Mouse (Mus musculus) gastrocnemius, adult 2 months (tissue): ENCODE measurements at regions not wholly inside any gene's neighbourhood (a gene's known extent, or its start where the extent isn't known, plus 50 kb on each side); places are given as distances from the start of the nearest gene placed in this dataset.

Experiments used
- DNase-seq: peaks from one replicate; pipeline ENCODE4 v3.0.0; 2022
- H3K27ac ChIP-seq: fragments of 200-600 bp; 2 replicates; pipeline ENCODE4 v1.8.1; 2022; ENCODE audit warnings: mild to moderate bottlenecking
- H3K4me3 ChIP-seq: fragments of 200-600 bp; 2 replicates; pipeline ENCODE4 v1.8.1; 2022; ENCODE audit warnings: mild to moderate bottlenecking, moderate library complexity
- CTCF ChIP-seq: fragments of 200-600 bp; IDR thresholded peaks from 2 replicates; pipeline ENCODE4 v1.8.1; 2022; ENCODE audit warnings: antibody characterized with exemption, mild to moderate bottlenecking, moderate library complexity
- intact Hi-C: fragments of 180-260 bp; cut with DNase I; formaldehyde crosslinking; loops from one replicate; pipeline ENCODE4 v1.15.1; 2025

DNA sequence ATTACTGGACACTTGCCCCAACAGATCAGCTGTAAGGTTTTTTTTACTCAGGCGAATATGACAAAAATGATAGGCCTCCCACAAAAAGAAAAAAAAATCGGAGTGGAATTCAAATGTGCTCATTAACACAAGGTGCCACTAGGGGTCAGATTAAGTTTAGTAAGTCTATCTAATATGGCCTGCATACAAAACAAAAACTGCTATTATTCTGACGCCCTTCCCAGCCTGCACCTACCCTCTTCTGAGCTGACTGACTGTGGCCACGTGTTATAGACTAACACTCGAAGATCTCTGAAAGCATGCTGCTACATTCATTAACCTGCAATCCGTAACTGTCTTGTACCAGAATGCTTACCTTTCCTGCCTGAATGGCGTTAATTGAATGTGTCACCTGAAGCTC, 182.5 kb upstream of the Zpld1 start:
- no peak for DNase-seq
- Histone ChIP-seq H3K4me3 (no peak overlapping the region), H3K27ac (no peak overlapping the region)
- intact Hi-C loops: loop anchor here (2.0 kb wide), 1 partner anchor 372 kb away; no protein-coding TSS in a partner anchor
- peak; percentile 50 for TF ChIP-seq CTCF

DNA sequence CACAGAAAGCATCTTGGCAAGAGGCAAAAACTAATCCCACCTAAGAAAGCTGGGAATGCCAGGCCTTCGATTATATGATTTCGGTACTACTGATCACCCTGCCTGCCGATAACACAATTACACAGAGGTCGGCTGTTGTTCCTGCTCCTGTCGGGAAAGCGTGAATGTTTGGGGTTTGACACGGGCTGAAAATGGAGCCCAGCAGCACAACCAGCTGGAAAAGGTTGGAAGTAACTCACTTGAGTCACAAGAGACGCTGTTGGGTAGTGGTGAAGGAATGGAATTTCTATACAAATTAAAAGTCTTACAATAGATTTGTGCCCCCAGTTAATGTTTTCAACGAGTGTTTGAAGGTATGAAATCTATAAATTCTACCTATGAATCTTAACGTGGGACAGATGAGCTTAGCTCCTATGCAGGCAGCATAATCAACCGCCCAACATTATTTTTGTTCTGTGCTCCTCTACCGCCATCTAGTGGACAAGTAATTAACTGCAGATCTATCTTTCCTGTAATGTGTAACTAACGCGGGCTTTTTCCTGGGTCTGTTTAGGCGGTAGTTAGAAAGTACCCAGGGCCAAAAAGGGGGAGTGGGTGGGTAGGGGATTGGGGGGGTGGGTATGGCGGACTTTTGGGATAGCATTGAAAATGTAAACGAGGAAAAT, 178.9 kb upstream of the Zpld1 start:
- no peak overlapping the region for H3K4me3 ChIP-seq
- TF ChIP-seq CTCF: peak; percentile 80
- H3K27ac ChIP-seq: no peak overlapping the region
- no peak for DNase-seq
- intact Hi-C loops: no loop called here

DNA sequence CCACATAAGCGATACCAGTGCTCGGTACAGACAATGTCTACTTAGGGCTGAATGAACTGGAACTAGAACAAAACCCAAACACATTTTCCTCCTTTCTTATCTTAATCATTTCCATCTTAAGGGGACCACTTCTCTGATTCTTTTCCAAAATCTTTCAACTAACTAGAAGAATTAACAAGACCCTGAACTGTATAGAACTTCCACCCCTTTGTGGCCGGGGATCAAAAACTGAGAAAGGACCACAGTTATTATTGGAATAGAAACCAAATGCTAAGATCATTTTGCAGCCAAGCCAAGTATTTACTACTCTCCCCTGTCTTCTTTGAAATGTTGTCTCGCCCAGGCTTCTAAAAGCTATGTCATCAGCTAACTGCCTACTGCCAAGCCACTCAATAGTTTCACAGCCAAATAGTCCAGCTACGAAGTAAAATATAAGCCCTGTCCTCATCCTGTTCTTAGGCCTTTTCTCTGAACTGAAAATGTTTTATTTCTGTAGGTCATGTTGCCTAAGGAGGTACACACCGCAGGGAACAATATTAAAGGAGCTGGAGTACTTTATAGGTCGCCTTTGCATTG, 177.3 kb upstream of the Zpld1 start:
- intact Hi-C loops: no loop called here
- DNase-seq: no peak
- no peak overlapping the region for H3K27ac ChIP-seq
- TF ChIP-seq CTCF: no peak
- H3K4me3 ChIP-seq: no peak overlapping the region

DNA sequence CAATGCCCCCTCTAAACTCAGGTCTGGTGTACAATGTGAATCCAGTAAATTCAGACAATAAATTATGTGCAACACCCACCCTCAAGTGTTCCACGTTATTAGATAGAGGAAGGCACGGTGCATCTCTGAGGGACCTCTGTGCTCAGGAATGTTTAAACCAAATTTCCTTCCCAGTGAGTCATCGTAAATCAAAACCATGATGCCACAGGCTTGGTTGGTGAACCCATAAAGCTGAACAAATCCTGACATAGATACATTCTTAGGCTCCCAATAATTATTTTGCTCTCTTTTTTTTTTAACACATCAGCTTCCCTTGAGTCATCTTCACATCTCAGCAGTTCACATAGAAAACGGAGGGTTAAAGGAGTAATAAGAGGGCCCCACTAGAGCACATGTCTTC, 173.6 kb upstream of the Zpld1 start:
- no peak for TF ChIP-seq CTCF
- H3K4me3 ChIP-seq: no peak overlapping the region
- DNase-seq: no peak
- intact Hi-C loops: no loop called here
- H3K27ac ChIP-seq: no peak overlapping the region

DNA sequence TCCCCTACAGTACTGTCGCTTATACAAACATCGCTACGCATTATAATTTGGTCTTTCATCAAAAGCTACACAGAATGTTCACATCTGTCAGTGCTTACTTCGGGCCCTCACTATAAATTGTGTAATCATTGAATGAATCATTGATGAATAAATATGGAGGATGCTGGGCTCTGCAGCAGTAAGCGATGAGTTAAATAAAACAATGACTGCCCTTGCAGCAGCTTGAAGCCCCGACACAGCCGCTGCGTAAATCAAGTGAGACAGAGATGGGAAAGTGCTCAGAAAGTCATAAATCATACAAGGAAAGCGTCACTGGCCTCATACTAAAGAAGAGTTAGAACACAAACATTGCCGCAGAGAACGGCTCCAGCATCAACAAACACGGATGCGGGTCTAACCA, 172.9 kb upstream of the Zpld1 start:
- no peak for DNase-seq
- intact Hi-C loops: no loop called here
- no peak for TF ChIP-seq CTCF
- no peak overlapping the region for H3K4me3 ChIP-seq
- no peak overlapping the region for H3K27ac ChIP-seq

DNA sequence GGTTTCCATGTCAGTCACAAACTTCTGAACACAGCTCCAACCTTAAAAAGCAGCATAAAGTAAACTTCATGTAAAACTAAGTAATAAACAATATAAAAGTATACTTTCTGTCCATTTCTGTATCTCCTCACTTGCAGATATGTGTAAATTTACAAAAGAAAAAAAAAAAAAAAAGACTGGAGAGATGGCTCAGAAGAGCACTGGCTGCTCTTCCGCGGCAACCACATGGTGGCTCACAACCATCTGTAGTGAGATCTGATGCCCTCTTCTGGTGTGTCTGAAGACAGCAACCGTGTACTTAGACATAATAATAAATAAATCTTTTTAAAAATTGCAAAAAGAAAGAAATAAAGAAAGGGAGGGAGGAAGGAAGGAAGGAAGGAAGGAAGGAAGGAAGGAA, 171.9 kb upstream of the Zpld1 start:
- no peak for DNase-seq
- intact Hi-C loops: no loop called here
- Histone ChIP-seq H3K4me3 (no peak overlapping the region), H3K27ac (no peak overlapping the region)
- no peak for TF ChIP-seq CTCF

DNA sequence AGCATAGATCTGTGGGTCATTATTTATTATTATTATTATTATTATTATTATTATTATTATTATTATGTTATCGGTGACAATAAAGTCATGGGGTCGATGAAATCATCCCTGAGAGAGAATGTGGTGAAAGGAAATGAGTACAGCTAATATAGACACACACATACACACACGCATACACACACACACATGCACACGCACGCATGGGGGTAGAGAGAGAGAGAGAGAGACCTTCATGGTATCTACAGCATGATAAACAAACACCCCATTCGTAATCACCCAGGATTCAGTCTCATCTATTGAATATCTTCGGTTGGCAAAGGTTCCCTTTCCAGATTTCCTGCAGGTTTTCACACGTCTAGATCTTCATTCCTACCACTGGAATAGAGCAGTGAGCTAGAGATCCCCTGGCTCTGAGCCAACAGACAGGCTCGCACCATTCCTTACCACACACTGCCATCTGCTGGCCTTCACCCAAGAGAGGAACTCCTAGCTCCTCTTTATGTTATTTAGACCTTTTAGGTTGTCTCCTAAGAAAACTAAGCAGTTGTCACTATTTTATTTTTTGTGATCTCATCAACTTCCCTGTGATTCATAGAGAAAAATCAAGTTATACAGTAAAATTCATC, 171.2 kb upstream of the Zpld1 start:
- TF ChIP-seq CTCF: peak; percentile 62
- DNase-seq: peak; percentile 67
- Histone ChIP-seq H3K27ac (no peak overlapping the region), H3K4me3 (no peak overlapping the region)
- intact Hi-C loops: no loop called here

DNA sequence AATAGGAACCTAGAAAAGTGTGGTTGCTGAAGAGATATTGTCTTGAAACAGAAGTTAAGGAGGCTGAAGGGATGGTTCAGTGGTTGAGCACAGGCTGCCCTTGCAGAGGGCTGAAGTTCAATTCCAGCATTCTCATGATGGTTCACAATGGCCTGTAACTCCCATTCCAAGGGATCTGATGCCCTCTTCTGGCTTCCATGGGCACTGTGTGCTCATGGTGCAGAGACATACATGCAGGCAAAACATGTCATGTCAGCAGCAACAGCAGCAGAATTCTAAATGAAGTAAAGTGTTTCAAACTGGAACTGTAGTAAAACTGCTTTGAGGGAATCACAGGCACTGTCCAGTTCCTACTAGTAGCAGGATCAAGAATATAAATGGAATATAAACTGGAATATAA, 162.7 kb upstream of the Zpld1 start:
- Histone ChIP-seq H3K27ac (no peak overlapping the region), H3K4me3 (no peak overlapping the region)
- TF ChIP-seq CTCF: peak; percentile 33; the same call in 1 of the 2 replicates
- intact Hi-C loops: no loop called here
- DNase-seq: no peak

DNA sequence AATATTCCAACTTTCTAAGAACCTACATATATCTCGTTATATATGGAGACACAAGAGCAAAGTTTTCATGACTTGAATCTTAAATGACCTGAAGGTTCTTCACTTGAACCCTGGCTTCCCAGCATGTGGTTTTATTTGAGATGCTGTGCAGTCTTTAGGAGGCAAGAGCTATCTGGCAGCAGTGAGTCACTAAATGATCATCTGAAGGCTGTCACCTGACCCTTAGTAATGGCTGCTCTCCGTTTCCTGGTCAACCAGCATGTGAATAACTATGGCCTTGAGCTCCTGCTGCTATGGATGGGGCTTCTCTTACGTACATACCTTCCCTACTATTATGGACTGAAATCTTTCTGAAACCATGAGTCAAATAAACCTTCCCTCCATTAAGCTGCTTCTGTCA, 149.8 kb upstream of the Zpld1 start:
- DNase-seq: no peak
- no peak overlapping the region for H3K4me3 ChIP-seq
- intact Hi-C loops: no loop called here
- H3K27ac ChIP-seq: no peak overlapping the region
- no peak for TF ChIP-seq CTCF

DNA sequence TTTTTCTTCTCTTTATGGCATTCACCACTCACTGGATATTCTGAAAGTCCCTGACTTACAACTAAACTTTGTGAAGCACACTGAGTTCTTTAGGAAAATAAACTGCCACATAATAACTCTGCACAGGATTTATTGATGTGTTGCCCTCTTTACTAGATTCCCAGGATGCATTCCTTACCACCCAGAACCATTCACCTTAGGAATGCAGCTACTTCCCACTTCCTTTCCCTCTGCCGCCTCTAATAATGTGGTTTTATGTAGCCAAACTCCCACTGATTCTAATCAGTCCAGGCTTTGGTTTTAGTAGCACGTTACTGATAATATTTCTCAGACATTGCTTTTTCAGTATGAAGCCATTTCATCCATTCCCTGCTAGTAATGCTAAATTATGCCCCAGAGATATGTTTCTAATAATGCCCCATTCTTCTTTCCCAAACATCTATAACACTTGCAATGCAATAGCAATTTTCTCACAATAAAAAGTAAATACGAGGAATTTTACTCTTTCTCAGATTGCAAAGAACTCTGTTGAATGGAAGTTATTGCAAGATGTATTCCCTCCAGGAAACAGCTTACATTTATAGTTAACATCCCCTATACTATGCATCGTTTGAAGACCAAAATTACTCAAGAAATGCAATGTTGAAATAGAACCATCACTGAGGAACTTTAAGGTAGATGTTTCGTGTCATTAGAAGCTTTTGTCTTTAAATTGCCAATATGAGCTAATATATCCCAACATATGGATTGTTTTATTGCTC, 145.2 kb upstream of the Zpld1 start:
- no peak for TF ChIP-seq CTCF
- intact Hi-C loops: no loop called here
- DNase-seq: no peak
- Histone ChIP-seq H3K4me3 (no peak overlapping the region), H3K27ac (no peak overlapping the region)

DNA sequence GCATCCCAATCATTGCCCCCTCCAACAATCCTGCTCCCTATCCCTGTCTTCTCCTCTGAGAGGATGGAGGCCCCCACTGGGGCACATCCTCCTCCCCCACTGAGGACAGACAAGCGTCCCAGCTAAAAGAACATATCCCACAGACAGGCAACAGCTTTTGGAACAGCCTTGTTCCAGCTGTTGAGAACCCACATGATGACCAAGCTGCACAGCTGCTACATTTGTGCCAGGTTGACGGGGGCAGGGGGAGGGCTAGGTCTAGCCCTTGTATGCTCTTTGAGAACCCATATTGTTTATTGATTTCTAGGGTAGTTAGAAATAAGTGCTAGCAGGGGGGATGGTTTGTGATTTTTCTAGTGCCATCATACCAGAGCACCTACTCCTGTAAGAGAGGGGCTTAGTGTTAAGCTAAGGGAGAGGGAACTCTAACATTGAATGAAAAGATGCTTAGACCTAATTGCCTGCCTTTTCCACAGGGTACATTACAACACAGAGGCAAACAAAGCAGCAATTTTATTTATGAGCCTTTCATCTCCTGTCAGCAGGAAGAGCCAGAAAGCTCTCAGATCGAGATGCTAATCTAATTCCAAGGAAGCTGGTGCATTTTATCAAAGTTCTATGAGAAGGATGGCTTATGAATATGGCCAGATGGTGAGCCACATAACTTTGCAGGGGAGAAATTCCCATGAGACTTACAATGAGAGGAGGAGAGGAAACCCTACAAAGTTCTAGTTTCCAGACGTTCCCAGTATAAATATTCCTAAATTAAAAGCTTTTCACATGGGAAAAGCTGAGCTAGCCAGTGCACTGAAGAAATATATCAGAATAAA, 137.6 kb upstream of the Zpld1 start:
- intact Hi-C loops: no loop called here
- no peak for DNase-seq
- TF ChIP-seq CTCF: no peak
- H3K27ac ChIP-seq: no peak overlapping the region
- no peak overlapping the region for H3K4me3 ChIP-seq

DNA sequence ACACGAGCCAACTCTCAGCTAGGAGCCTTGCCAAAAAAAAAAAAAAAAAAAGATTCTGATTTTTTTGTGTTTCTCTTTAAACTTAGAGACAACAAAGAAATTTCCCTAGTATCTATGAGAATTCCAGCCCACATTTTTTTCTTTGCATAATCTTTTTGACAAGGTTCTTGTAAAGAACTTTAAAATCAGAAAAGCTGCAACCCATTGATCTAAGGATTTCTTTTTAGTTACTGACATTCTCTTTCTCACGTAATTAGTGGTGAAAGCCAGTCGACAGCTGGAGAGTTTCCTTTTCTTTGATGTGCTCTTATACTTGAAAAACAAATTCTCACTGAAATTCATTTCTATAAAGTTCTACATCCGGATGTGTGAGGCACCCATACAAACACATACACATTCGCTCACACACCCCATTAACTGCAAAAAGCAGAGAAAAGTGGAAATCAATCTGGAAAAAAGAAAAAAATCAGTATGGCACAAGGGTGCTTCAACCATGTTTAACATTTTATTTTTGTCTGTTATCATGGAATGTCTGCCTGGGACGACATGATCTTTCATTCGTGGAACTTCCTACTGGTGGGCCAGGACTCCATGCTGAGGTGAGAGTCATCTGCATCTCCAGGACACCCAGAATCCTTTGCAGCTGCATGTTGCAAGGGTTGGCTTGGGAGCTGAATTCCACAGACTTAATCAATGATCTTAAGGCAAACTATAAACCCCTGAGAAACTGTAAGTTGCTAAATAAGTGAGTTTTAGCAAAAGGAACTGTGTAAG, 124.0 kb upstream of the Zpld1 start:
- Histone ChIP-seq H3K4me3 (no peak overlapping the region), H3K27ac (no peak overlapping the region)
- DNase-seq: no peak
- intact Hi-C loops: no loop called here
- TF ChIP-seq CTCF: no peak
